Mouse (Mus musculus) liver, embryonic 16.5 days (tissue): ENCODE results near the gene Rbms3. TPM values are rescaled to one million over a fixed set of nuclear protein-coding genes. Genes with fewer than 3 reads are reported as not detected.
A peak's percentile ranks its signal among the peaks of the same experiment; 100 is the strongest.

ENCODE experiments used
- ATAC-seq: fragments of 200-750 bp; cut with Nextera tagmentation; 2 replicates; pipeline ENCODE4 v1.8.0; 2017; ENCODE audit warnings: low read depth, mild to moderate bottlenecking, moderate number of reproducible peaks, moderate library complexity
- H3K27ac ChIP-seq: fragments of 300-500 bp; sonication (generic); 2 replicates; pipeline ENCODE4 v1.5.1; 2014; ENCODE audit warnings: mild to moderate bottlenecking, low read length
- H3K27me3 ChIP-seq: fragments of 300-500 bp; sonication (generic); 2 replicates; pipeline ENCODE4 v1.6.1; 2014; ENCODE audit warnings: low read depth, low read length, mixed read lengths; ENCODE audit not compliant: control insufficient read depth, insufficient read depth
- H3K36me3 ChIP-seq: fragments of 300-500 bp; sonication (generic); 2 replicates; pipeline ENCODE4 v1.6.1; 2014; ENCODE audit warnings: mild to moderate bottlenecking; ENCODE audit not compliant: control insufficient read depth, insufficient read depth
- H3K4me1 ChIP-seq: fragments of 300-500 bp; sonication (generic); 2 replicates; pipeline ENCODE4 v1.6.1; 2014; ENCODE audit warnings: low read depth, low read length, mixed read lengths; ENCODE audit not compliant: control insufficient read depth
- H3K4me2 ChIP-seq: fragments of 300-500 bp; sonication (generic); 2 replicates; pipeline ENCODE4 v1.6.1; 2014; ENCODE audit warnings: low read depth, low read length, mixed read lengths
- H3K4me3 ChIP-seq: fragments of 300-500 bp; sonication (generic); 2 replicates; pipeline ENCODE4 v1.5.1; 2014; ENCODE audit warnings: low read depth, mild to moderate bottlenecking, low read length
- H3K9ac ChIP-seq: fragments of 300-500 bp; sonication (generic); 2 replicates; pipeline ENCODE4 v1.6.1; 2014; ENCODE audit warnings: low read depth, low read length
- H3K9me3 ChIP-seq: fragments of 300-500 bp; sonication (generic); replicated peaks from 2 replicates; pipeline ENCODE4 v1.6.1; 2016; ENCODE audit warnings: low read length; ENCODE audit not compliant: control insufficient read depth
- WGBS: fragments of 180-500 bp; shearing (Covaris S2); extraction: QIAGEN DNeasy Blood & Tissue Kit; methylation state at CpG from one replicate; pipeline ENCODE4 v1.1.7; 2014; ENCODE audit not compliant: insufficient replicate concordance; 5-methylcytosine and 5-hydroxymethylcytosine counted together
- polyA plus RNA-seq: library from polyadenylated mRNA; unstranded; fragments of >200 nt; fragmentation: Nextera tagmentation; extraction: Ambion mirVana; gene quantifications from 2 replicates; pipeline ENCODE4 v1.2.1, GENCODE M21; 2015

Rbms3 gene
- polyA plus RNA-seq, 1 experiment from 2014 or later = 3.5 TPM

- no peak overlapping the region for H3K9ac ChIP-seq
- no peak overlapping the region for H3K4me2 ChIP-seq
- H3K27me3 ChIP-seq = no peaks in the 10 kb centered on the region
- ATAC-seq = no peak
- no peak overlapping the region for H3K27ac ChIP-seq
- peaks cover 3% of the 10 kb centered on the region for H3K4me1 ChIP-seq
- WGBS = 55% methylated on average over 5 of the region's 5 CpGs
- no peak overlapping the region for H3K4me3 ChIP-seq
- H3K36me3 ChIP-seq = no peaks in the 10 kb centered on the region
- no peaks in the 10 kb centered on the region for H3K9me3 ChIP-seq
Observed at GRCm38 (mm10) chr9:116885617-116886016, 744.1 kb downstream of the Rbms3 start.

GRCm38 (mm10) chr9:116880503-116880902 is 749.2 kb downstream of the Rbms3 start:
- Histone ChIP-seq H3K27me3 (no peaks in the 10 kb centered on the region), H3K4me1 (peaks cover 3% of the 10 kb centered on the region), H3K4me3 (no peak overlapping the region), H3K4me2 (no peak overlapping the region), H3K36me3 (no peaks in the 10 kb centered on the region), H3K9me3 (no peaks in the 10 kb centered on the region), H3K27ac (no peak overlapping the region), H3K9ac (no peak overlapping the region)
- 62% methylated on average over 4 of the region's 4 CpGs for WGBS
- no peak for ATAC-seq

DNA sequence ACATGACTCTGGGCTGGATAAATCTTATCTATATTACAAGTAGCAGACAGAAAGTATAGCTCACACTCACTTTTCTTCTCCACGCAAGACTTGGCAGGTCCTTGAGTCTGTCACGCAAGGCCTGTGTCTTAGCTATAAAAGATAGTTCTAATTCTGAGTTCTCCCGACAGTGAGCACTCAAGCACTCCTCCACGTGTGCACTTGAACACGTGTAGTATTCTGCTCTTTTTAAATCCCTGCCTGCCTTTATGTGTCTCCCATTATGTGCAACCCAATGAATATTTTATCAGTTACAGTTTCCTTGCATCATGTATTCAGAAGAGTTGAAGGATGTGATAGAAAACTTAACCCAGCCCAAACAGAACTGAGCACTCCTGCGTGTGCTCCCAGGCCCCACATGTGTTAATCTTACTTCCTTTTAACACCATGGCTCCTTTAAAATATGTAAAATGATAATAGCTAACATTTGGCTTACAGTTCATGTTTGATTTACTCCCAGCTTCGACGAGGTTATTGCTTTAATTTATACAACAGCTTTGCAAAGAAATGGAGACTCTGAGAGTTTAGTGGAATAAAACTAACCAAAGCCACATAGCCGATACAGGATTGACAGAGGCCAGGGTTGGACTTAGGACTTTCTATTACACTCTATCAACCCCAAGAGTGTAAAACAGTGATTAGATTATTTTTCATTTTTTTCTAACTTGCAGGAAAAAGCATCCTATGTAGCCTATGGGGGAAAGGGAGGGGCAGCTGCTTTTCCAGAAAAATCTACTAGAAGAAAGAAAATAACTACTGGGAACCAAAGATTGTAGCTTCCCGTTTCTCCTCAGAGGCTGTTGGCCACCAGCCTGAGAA is 749.9 kb downstream of the Rbms3 start:
- Histone ChIP-seq H3K4me3 (no peak overlapping the region), H3K27ac (no peak overlapping the region), H3K9me3 (no peaks in the 10 kb centered on the region), H3K4me2 (no peak overlapping the region), H3K36me3 (no peaks in the 10 kb centered on the region), H3K4me1 (no peaks in the 10 kb centered on the region), H3K9ac (no peak overlapping the region), H3K27me3 (no peaks in the 10 kb centered on the region)
- 67% methylated on average over 10 of the region's 10 CpGs for WGBS
- ATAC-seq = no peak

DNA sequence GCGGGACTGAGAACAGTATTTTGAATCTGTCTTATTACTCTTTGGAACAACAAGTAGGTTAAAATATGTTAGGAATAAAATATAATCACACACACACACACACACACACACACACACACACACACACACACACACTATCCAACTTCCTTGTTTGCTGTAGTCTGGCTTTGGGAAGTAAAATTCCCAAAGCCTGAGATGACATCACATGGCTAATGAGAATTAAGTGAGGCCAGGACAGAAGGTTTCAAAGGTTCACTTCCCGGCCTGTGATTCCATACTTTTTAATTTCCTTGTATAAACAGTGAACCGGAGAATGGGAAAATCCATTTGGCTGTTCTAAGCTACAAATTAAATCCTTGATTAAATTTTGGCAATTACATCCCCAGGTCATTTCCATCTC is 752.9 kb downstream of the Rbms3 start:
- Histone ChIP-seq H3K4me1 (peaks cover 14% of the 10 kb centered on the region), H3K36me3 (no peaks in the 10 kb centered on the region), H3K9me3 (no peaks in the 10 kb centered on the region), H3K27me3 (no peaks in the 10 kb centered on the region), H3K4me3 (no peak overlapping the region), H3K27ac (no peak overlapping the region), H3K4me2 (no peak overlapping the region), H3K9ac (no peak overlapping the region)
- WGBS = 76% methylated on average over 3 of the region's 3 CpGs
- ATAC-seq = no peak

- Histone ChIP-seq H3K9ac (peak overlapping the region; percentile 36; the same call in 1 of the 2 replicates), H3K4me1 (peaks cover 14% of the 10 kb centered on the region)
Observed at GRCm38 (mm10) chr9:116873976-116874320, 755.8 kb downstream of the Rbms3 start.

GRCm38 (mm10) chr9:116873033-116873975 is 756.4 kb downstream of the Rbms3 start:
- Histone ChIP-seq H3K4me1 (peaks cover 14% of the 10 kb centered on the region), H3K9ac (peak overlapping the region; percentile 36; the same call in 1 of the 2 replicates), H3K9me3 (no peaks in the 10 kb centered on the region), H3K27ac (peak overlapping the region; percentile 91), H3K36me3 (no peaks in the 10 kb centered on the region), H3K27me3 (no peaks in the 10 kb centered on the region), H3K4me3 (peak overlapping the region; percentile 35), H3K4me2 (peak overlapping the region; percentile 50)
- ATAC-seq = peak; percentile 92
- 17% methylated on average over 30 of the region's 30 CpGs for WGBS

More at GRCm38 (mm10) chr9:116873976-116874320, 755.8 kb downstream of the Rbms3 start:
- no peaks in the 10 kb centered on the region for H3K36me3 ChIP-seq
- H3K4me3 ChIP-seq = peak overlapping the region; percentile 35; the same call in 1 of the 2 replicates
- peak overlapping the region; percentile 91 for H3K27ac ChIP-seq
- H3K9me3 ChIP-seq = no peaks in the 10 kb centered on the region
- 27% methylated on average over 2 of the region's 2 CpGs for WGBS
- ATAC-seq = no peak
- H3K4me2 ChIP-seq = peak overlapping the region; percentile 50
- no peaks in the 10 kb centered on the region for H3K27me3 ChIP-seq

- 43% methylated on average over 6 of the region's 6 CpGs for WGBS
- Histone ChIP-seq H3K4me2 (no peak overlapping the region), H3K4me3 (no peak overlapping the region), H3K9me3 (no peaks in the 10 kb centered on the region), H3K27ac (peak overlapping the region; percentile 91), H3K4me1 (peaks cover 14% of the 10 kb centered on the region), H3K9ac (no peak overlapping the region), H3K27me3 (no peaks in the 10 kb centered on the region), H3K36me3 (no peaks in the 10 kb centered on the region)
- ATAC-seq = no peak
Observed at GRCm38 (mm10) chr9:116872346-116872745, 757.4 kb downstream of the Rbms3 start.

DNA sequence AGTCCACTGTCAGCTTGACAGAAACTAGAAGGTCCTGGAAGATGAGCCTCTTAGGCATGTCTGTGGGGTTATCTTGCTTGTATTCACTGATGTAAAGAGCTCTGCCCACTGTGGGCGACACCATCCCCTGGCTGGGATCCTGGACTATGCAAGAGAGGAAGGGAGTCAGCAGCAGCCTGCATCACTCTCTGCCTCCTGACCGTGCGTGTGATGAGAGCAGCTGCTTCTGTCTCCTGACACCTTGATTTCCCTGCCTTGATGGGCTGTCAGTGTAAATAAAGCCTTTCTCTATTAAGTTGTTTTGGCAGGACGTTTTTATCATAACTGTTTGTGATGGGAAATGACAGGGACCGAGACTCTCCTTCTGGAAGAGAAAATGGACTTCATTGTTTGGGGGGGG is 758.1 kb downstream of the Rbms3 start:
- Histone ChIP-seq H3K27ac (no peak overlapping the region), H3K36me3 (no peaks in the 10 kb centered on the region), H3K4me1 (peaks cover 16% of the 10 kb centered on the region), H3K4me2 (no peak overlapping the region), H3K9me3 (no peaks in the 10 kb centered on the region), H3K27me3 (no peaks in the 10 kb centered on the region), H3K4me3 (no peak overlapping the region), H3K9ac (no peak overlapping the region)
- no peak for ATAC-seq
- WGBS = 81% methylated on average over 5 of the region's 5 CpGs
